ENCODE assay signal across 9 mouse cellular contexts in genomic region chr2:163716448-163716847, GRCm38 (mm10). TPM values are rescaled to one million over a fixed set of nuclear protein-coding genes. Genes with fewer than 3 reads are reported as not detected.
DNase-seq lines count a peak whose midpoint lies in the region; ATAC-seq and TF ChIP-seq lines count a peak whose summit lies in the region.
"Had no signal": no experiment of that assay in that cellular context is flagged by ENCODE, and none has a peak within 500 bp of the region (broad histone marks: within the 10 kb centered on the region; RNA-seq: fewer than 3 reads in every experiment).

No protein-coding gene starts in this region.

- peak overlapping the region; percentile 61 for H3K27ac ChIP-seq in kidney, embryonic 15.5 days
- H3K27ac ChIP-seq in bone marrow macrophage, adult 2 months (ENCODE audit: insufficient read depth, low read depth, low read length): peak overlapping the region; percentile 75
- H3K27ac ChIP-seq in forebrain, embryonic 13.5 days: 0 out of 2 replicates have a peak overlapping the region, but pooled peaks have one; percentile 20
- H3K27ac ChIP-seq in macrophage: peak overlapping the region; percentile 45

- H3K4me2 ChIP-seq in kidney, embryonic 15.5 days: no peak overlapping the region
- H3K4me2 ChIP-seq in forebrain, embryonic 13.5 days: no peak overlapping the region

- no peak for TF ChIP-seq CTCF in bone marrow macrophage, adult 2 months (IDR thresholded peaks at IDR 0.05; ENCODE audit: low read depth, low read length)

- WGBS in kidney, embryonic 15.5 days: 36% methylated on average over 8 of the region's 8 CpGs
- 49% methylated on average over 8 of the region's 8 CpGs for WGBS in forebrain, embryonic 13.5 days
- WGBS in macrophage (ENCODE audit: missing documents): 23% methylated on average over 8 of the region's 8 CpGs

- ATAC-seq in kidney, embryonic 15.5 days (replicated peaks; ENCODE audit: low FRiP score): no peak
- ATAC-seq in forebrain, embryonic 13.5 days: no peak
- no peak for ATAC-seq in erythroblast, adult 5-6 weeks (replicated peaks; ENCODE audit: low FRiP score, poor library complexity, severe bottlenecking)

- no peak for DNase-seq in kidney, postnatal 36 days
- no peak for DNase-seq in urinary bladder, postnatal 36 days (ENCODE audit: low spot score in 2 of 2)
- DNase-seq in thymus, adult 18-20 months: no peak

- H3K36me3 ChIP-seq in kidney, embryonic 15.5 days: peaks cover 6% of the 10 kb centered on the region; the same call in 1 of the 2 replicates
- peaks cover 15% of the 10 kb centered on the region for H3K36me3 ChIP-seq in forebrain, embryonic 13.5 days (ENCODE audit: poor library complexity, severe bottlenecking)
- peaks cover 3% of the 10 kb centered on the region; the same call in 1 of the 2 replicates for H3K36me3 ChIP-seq in macrophage (ENCODE audit: inconsistent target)

- H3K4me3 ChIP-seq in kidney, embryonic 15.5 days (replicated peaks): no peak overlapping the region
- H3K4me3 ChIP-seq in bone marrow macrophage, adult 2 months (ENCODE audit: insufficient read depth, low read length): 0 out of 2 replicates have a peak overlapping the region, but pooled peaks have one; percentile 1
- no peak overlapping the region for H3K4me3 ChIP-seq in forebrain, embryonic 13.5 days
- no peak overlapping the region for H3K4me3 ChIP-seq in macrophage (ENCODE audit: inconsistent target)

- peaks cover 39% of the 10 kb centered on the region for H3K4me1 ChIP-seq in kidney, embryonic 15.5 days
- H3K4me1 ChIP-seq in bone marrow macrophage, adult 2 months (ENCODE audit: control insufficient read depth, insufficient read depth, low read length): peaks cover 57% of the 10 kb centered on the region
- peaks cover 18% of the 10 kb centered on the region for H3K4me1 ChIP-seq in forebrain, embryonic 13.5 days

- H3K9ac ChIP-seq in kidney, embryonic 15.5 days: no peak overlapping the region
- no peak overlapping the region for H3K9ac ChIP-seq in forebrain, embryonic 13.5 days

- no peak for TF ChIP-seq POLR2A in bone marrow macrophage, adult 2 months (IDR thresholded peaks at IDR 0.05; ENCODE audit: borderline replicate concordance, low read depth, low read length)

- no peaks in the 10 kb centered on the region for H3K9me3 ChIP-seq in kidney, embryonic 15.5 days (replicated peaks)
- H3K9me3 ChIP-seq in forebrain, embryonic 13.5 days (replicated peaks): no peaks in the 10 kb centered on the region
- H3K9me3 ChIP-seq: G1E had no signal

- peaks cover 7% of the 10 kb centered on the region; the same call in 1 of the 2 replicates for H3K79me2 ChIP-seq in macrophage (ENCODE audit: inconsistent target)

- H3K27me3 ChIP-seq in kidney, embryonic 15.5 days: no peaks in the 10 kb centered on the region
- H3K27me3 ChIP-seq in forebrain, embryonic 13.5 days: no peaks in the 10 kb centered on the region

RNA-seq across cellular contexts. Expression of gene Ada, which starts 33.6 kb away (rescaled TPM):
- 9.5 and 11.8 TPM in 2 replicates for polyA plus RNA-seq in kidney, embryonic 15.5 days (2015; fragmentation: Nextera tagmentation; extraction: Ambion mirVana)
- polyA plus RNA-seq in bone marrow macrophage, adult 2 months (2012; ENCODE audit: insufficient read depth, insufficient read length, missing spikeins): 3.3 and 5.3 TPM in 2 replicates
- polyA plus RNA-seq in forebrain, embryonic 13.5 days (2015; fragmentation: Nextera tagmentation; extraction: Ambion mirVana): 6.6 and 7.3 TPM in 2 replicates
- total RNA-seq in macrophage (2018; cell fraction: chromatin; rRNA removed): 1 to 10 TPM in 13 of 26 experiments, under 1 TPM in 4, not detected in 9; 0.37 to 4.3 (median 2.0) TPM
- 1 to 10 TPM; 2.5 to 5.5 (median 3.4) TPM for total RNA-seq in macrophage (2018; cell fraction: cytosol; rRNA removed)
- total RNA-seq in macrophage (2018; cell fraction: nucleus; rRNA removed): 1 to 10 TPM in 15 of 26 experiments, under 1 TPM in 8, not detected in 3; 0.60 to 4.1 (median 1.5) TPM
- polyA plus RNA-seq in macrophage (2018): 2.6 to 5.6 TPM (median 3.4 TPM) in 3 replicates
- 2.9 and 5.2 TPM in 2 replicates for total RNA-seq in erythroblast, adult 5-6 weeks (2015; ENCODE audit: low replicate concordance)
- 4.4 and 4.5 TPM in 2 replicates for total RNA-seq in erythroblast, adult 5-6 weeks (2017; ENCODE audit: low replicate concordance)

RNA-seq across cellular contexts. Expression of gene Pkig, which starts 58.3 kb away (rescaled TPM):
- polyA plus RNA-seq in kidney, embryonic 15.5 days (2015; fragmentation: Nextera tagmentation; extraction: Ambion mirVana): 167 and 174 TPM in 2 replicates
- 83.8 and 87.8 TPM in 2 replicates for polyA plus RNA-seq in bone marrow macrophage, adult 2 months (2012; ENCODE audit: insufficient read depth, insufficient read length, missing spikeins)
- 169 and 170 TPM in 2 replicates for polyA plus RNA-seq in forebrain, embryonic 13.5 days (2015; fragmentation: Nextera tagmentation; extraction: Ambion mirVana)
- 10 to 100 TPM in 19 of 26 experiments, 1 to 10 TPM in 7; 2.4 to 30.8 (median 18.1) TPM for total RNA-seq in macrophage (2018; cell fraction: chromatin; rRNA removed)
- total RNA-seq in macrophage (2018; cell fraction: cytosol; rRNA removed): 10 to 100 TPM; 42.4 to 74.6 (median 56.6) TPM
- 10 to 100 TPM; 12.2 to 39.2 (median 23.1) TPM for total RNA-seq in macrophage (2018; cell fraction: nucleus; rRNA removed)
- polyA plus RNA-seq in macrophage (2018): 39.4 to 69.2 TPM (median 46.2 TPM) in 3 replicates
- total RNA-seq in erythroblast, adult 5-6 weeks (2015; ENCODE audit: low replicate concordance): 15.0 and 25.0 TPM in 2 replicates
- 23.4 and 25.2 TPM in 2 replicates for total RNA-seq in erythroblast, adult 5-6 weeks (2017; ENCODE audit: low replicate concordance)

Comparison
In these comparisons a context has a peak if more than half of its experiments do, and no peak if none do; other contexts are left out.
1. H3K27ac ChIP-seq: peak in every context shown above with its lines; median percentile 75 in bone marrow macrophage, adult 2 months; 61 in kidney, embryonic 15.5 days; 45 in macrophage; 20 in forebrain, embryonic 13.5 days.